Mouse (Mus musculus) ovary, adult 18-20 months (tissue): ENCODE data around the gene Serpinf2.

ENCODE experiments used
- DNase-seq: peaks from one replicate; pipeline ENCODE4 v3.0.0; 2022; ENCODE audit warnings: low spot score, mixed read lengths

Gene Serpinf2

DNA sequence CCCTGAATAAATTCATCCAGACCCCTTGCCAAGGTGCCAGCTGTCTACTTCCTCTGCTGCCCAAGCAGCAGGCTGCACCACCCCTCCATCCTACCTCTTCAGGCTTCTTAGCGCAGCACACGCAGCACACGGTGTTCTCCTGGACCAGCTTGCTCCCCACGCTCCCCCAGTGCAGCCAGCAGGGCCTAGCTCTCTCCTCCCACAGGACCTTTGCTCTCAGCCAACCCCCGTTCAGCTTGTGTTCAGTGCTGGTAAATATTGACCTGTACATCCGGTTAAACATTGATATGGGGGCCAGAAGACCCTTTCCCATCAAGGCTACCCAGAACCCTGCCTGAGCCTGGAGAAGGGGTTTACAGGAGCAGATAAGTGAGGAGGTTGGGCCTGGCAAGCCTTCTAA is at the start of gene Serpinf2:
Gene Serpinf2 (minus strand): TSS at position 229 of the 400 bp plus-strand sequence.
- no peak for DNase-seq

DNA sequence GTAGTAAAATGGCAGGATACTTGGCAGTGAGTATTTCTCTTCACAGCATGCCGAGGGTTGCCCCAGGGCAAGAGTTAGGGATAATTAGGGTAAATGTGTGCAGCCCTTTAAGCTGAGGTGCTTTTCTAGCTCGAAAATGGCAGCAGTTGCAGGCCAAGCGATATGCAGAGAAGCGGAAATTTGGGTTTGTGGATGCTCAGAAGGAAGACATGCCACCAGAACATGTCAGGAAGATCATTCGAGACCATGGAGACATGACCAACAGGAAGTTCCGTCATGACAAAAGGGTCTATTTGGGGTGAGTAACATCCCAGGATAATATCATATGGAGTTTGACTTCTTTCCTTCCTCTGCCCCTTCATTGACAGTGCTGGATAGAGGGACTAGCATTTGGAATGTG is 48.1 kb upstream of the Serpinf2 start:
- DNase-seq = no peak

DNA sequence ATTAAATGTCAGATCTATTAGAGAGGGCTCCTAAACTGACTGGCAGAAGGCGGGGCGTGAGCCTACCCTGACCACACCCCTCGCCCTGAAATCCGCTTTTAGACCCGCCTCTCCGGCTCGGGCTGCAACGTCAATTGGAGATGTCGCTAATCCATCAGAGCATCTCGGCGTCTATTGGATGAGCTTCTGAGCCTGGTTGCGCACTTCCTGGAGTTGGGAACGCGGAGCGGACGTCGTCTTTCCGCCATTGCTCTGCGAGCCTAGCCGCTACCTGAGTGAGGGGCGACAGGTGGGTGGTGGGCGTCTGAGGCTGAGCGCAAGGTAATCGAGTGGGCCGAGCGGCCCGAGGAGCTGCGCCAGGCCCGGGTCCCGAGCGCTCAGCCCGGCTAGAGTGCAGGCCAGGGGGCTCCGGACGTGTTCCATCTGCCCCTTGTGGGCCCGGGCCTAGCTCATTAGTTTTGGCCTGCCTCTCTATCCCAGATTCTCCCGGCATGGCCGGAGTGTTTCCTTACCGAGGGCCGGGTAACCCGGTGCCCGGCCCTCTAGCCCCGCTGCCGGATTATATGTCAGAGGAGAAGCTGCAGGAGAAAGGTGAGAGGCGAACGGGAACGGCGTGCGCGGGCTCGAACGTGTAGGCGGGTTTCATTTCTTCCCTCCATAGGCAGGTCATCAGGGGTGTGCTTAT is 47.4 kb upstream of the Serpinf2 start, which contains the start of gene Prpf8:
Gene Prpf8 (plus strand): TSS at position 216 of the 685 bp plus-strand sequence.
- peak; percentile 94 for DNase-seq

DNA sequence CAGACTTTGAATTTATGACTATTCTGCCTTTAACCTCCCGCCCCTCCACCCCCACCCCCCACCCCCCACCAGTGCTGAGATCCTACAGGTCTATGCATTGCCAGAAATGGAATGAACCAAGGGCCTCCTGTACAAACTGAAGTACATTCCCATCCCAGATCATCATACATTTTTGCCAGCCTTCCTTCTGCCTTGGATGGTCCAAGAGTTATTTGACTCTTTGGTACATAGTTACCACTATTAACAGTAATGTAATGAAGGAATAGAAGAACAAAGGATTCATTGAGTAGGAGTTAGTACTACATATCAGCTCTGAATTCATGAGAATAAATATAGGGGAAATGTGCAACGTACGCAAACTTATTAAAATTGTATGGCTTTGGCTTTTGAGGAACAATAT is 46.8 kb upstream of the Serpinf2 start:
- DNase-seq = no peak

DNA sequence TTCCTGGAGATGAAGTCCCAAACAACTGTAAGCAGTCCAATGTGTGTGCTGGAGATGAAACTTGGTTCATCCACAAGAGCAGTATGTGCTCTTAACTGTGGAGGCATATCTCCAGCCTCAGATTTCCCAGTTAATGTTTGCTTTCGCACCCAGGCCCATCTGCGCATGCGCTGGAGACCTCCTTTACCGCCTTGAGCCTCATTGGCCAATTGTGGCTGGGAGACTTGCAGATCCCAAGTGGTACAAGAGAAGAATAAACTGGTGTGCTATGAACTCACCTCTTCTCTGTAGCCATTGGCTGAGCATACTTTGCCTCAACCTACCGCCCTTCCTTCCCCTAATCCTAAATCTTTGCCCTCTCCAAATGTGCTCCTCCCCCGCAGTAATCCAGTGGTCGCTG is 34.0 kb upstream of the Serpinf2 start:
- DNase-seq = no peak

DNA sequence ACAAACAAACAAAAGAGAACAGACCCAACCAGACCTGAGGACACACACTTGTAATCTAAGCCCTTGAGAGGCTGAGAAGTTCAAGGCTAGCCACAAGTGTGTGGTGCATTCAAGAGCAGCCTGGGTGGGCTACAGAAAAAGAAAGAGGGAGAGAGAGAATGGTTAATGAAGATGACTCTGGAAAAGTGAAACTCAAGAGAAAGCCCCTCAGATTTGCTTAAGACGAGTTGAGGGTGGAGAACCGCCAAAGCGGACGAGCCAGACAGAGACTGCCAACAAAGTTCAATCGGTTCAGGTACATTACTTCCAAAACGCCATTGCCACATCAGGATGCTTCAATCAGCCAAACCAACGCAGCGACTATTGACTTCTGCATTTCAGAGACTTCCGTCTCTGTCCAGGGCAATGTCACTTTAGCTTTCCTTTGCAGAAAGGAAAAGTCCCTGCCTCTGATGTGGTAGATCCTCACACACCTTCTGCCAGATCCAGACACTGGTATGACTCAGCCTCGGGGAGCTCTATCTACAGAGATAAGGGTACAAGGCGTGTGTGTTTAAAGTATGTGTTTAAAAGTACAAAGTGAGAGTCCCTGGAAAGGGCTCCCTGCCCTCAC is 33.2 kb upstream of the Serpinf2 start:
- no peak for DNase-seq

DNA sequence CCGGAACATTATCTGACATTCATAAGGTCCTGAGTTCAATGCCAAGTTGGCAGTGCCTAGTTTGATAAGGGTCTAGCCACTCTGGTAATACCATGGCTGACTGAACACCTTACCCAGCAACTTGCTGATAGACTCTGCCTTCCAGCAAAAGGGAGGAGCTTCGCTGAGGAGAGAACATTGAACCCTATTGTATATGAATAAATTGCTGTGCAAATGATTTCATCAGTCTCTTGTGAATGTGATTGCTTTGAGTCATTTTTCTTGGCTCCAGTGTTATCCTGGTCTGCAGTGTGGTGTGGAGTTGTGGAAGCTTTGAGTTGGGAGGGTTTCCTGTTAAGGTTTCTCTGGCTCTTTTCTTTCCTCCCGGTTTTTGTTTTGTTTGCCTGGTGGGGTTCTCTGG is 31.3 kb upstream of the Serpinf2 start:
- DNase-seq = no peak

DNA sequence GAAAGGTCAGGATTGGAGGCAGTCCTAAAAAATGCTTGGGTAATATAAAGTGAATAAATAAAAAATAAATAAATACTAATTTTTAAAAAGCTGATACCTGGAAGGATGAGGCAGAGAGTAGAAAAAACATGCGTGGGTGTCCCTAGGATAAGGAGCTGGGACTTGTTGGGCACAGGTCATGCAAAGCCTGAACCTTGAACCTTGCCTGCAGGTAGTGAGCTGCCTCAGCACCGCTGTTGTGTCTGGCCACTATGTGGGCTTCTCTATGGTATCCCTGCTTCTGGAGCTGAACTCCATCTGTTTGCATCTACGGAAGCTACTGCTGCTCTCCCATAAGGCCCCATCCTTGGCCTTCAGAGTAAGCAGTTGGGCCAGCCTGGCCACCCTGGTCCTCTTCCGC is 29.9 kb upstream of the Serpinf2 start:
- DNase-seq = no peak

DNA sequence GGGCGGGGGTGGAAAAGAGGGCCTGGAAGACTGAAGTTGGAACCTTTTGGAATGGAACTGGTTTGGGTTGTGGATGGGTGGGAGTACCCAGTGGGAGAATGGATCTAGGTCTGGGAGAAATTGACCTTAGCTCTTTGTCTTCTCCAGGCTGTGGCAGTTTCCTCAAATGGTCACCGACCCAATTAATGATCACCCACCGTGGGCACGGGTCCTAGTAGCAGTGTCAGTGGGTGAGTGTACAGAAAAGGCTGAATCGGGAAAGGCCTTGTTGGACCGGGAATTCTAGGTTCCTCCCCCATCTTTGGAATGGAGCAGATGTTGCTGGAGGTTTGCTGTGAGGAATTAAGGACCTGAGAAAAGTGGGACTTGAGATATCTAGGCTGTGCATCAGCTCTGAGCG is 29.0 kb upstream of the Serpinf2 start:
- DNase-seq = no peak

DNA sequence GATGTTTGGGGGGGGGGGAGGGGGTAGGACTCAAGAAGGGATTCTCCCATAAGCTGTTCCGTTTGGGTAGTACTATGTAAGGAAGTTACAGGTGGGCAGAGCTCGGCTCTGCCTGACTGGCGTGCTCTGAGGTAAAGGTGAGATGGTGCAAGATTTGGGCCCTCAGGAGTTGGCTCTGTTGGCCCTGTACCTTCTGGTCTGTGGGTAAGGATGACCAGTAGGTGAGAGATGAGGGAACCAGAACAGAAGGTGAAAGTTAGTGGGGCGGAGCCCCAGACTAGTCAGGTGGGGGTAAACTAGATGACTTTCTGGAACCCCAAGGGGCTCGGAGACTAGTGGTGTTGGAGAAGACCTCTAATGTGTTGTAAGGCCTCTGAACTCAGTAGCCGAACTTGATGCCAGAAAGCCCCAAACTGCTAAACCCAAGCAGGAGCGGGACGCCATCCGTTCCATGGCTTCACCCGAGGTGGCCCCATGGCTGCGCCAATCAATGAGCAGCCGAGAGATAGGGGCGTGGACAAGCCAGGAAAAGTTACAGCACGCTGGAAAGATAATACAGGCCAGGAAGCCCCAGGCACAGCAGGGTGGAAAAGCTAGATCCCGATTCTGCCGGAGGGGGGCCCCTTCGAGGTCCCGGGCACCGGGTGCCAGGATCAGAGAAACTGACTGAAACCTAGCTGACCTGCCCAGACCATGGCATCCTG is 28.3 kb upstream of the Serpinf2 start:
- DNase-seq = peak; percentile 75

DNA sequence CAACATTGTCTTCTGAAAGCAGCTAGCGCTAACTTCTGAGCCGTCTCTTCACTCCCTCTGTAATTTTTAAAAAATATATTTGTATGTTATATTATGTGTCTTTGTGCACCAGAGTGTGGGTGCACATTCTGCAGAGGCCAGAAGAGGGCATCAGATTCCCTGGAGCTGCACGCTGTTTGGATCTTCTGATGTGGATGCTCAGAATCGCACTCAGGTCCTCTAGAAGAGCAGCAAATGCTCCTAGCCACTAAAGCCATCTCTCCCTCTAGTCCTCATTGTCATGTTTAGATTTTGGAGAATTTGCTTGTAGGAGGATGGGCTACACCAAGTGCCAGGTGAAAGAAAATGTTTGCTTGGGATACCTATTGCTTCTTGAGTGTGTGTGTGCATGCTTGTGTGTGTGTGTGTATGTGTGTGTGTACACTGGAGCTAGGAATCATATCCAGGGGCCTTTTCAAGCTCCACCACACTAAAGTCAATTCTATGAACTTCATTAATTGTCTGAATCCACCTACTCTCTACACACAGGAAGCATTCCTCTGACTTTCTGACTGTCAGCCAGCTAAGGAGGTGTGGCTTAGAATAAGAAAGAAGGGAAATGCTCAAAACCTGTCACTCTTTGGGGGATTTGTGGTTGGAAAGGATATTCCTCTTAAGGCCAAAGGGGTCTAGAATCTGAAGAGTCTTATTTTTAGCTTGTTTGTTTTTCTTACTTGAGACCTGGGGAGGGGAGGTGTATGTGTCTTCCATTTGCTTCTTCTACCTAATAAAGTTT is 27.5 kb upstream of the Serpinf2 start:
- DNase-seq = no peak

DNA sequence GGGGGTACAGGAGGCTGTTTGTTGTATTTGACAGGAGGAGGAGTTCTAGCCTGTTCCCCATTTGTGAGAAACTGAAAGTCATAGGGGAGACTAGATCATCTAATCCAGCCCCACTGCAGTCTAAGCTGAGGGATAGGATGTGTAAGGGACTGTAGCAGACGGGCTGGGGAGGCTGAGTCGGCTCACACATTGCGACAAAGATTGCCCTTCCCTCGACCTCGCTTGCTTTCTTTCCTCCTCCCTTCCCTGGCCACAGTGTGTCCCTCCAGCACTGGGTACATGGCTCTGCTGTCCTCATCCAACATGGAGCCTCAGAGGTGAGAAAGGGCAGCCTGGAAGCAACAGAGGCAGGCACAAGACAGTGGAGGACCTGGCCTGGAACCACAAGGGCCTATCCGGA is 25.7 kb upstream of the Serpinf2 start:
- no peak for DNase-seq

DNA sequence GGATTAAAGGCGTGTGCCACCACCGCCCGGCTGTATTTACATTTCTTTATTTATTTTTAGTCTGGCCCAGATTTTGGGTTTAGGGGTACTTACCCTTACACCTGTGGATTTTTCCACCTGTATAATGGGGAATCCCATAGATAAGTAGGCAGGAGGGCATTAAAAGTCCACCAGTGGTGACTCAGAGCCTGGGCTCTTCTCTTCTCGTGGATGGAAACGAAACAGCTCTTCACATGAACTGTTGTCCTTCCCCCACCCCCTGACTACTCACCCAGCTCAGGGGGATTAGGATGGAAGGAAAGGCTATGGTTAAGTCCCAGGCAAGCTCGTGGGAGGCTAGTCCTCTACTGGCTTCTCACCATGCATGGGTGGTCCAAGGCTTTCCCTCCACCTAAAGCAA is 25.0 kb upstream of the Serpinf2 start:
- DNase-seq = no peak

DNA sequence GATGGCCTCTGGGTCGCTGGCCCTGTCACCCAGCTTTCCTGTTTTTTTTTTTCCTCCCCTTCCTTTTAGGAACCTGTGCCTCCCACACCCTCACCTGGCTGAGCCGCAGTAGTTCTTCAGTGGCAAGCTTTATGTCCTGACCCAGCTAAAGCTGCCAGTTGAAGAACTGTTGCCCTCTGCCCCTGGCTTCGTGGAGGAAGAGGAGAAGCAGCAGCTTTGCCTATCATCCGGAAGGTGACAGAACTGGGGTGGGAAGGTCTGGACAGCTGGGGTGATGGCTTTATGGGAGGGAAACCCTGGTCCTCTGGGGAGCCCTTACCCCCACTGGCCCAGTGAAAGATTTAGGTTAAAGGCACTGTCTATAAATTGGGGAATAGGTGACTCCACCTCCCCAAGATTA is 24.2 kb upstream of the Serpinf2 start:
- DNase-seq = no peak

DNA sequence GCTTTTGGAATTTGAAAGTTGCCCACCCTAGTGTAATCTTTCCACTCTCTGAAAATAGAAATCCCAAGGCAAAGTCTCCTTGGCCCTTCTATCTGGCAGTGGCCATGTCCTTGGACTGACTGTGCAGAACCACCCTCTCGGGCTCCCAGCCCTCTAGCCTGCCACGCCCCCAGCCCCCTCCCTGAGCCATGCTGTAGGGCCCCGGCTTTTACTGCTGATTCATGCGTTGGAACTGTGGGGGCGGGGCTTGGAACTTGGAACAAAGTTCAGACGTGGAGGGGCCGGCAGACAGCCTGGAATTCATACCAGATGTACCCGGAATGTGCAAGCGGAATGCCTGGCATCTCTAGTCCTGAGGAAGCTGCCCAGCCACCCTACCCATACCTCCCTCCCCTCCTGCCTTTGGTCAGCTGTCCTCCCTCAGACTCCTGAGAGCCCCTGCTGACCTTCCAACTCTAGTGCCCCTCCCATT is 23.5 kb upstream of the Serpinf2 start:
- DNase-seq = peak; percentile 95

DNA sequence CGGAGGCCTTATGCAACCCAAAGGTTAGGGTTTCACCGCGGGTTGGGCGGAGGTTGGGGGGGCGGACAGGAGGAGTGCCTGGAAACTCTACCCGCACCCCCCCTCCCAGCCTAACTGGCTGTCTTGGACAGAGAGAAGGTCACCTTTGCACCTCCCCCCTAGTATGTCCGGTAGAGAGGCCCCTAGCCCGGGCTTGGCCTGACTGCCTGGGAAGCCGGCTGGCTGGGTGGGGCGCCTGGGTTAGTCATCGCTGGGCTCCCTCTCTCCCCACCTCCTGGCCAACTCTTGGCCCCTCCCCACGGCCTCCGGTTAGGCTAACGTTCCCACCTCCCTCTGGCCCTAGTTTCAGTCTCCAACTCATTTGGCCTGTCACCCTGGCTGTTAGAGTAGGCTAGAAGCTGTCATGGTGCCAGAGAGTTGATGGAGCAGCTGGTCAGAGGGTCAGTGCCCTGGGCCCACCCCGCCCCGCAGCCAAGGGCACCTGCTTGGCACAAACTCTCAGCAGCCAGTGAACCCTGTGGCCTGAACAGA is 22.9 kb upstream of the Serpinf2 start:
- peak; percentile 84 for DNase-seq

DNA sequence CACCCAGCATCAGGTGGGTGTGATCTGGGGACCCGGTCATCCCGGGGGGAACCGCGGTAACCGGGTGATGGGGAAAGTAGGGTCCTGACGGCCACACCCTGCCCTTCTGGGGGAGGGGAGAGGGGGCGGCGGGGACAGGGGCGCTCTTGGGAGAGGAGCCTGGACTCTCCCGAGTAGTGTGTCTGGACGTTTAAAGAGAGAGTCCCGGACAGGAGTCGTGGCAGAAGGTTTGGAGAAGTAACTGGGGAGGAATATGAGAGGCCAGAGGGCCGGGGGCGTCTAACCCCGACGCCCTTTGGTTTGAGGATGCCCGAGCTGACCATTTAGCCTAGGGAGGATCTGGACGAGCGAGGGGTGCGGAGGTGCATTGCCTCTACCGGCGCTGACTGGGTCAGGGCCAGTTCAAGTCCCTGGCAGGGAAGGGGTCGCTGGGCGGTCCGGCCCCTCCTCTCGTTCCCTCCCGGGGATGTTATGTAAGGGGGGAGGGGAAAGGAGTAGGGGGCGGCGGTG is 22.4 kb upstream of the Serpinf2 start:
- DNase-seq = peak; percentile 39

DNA sequence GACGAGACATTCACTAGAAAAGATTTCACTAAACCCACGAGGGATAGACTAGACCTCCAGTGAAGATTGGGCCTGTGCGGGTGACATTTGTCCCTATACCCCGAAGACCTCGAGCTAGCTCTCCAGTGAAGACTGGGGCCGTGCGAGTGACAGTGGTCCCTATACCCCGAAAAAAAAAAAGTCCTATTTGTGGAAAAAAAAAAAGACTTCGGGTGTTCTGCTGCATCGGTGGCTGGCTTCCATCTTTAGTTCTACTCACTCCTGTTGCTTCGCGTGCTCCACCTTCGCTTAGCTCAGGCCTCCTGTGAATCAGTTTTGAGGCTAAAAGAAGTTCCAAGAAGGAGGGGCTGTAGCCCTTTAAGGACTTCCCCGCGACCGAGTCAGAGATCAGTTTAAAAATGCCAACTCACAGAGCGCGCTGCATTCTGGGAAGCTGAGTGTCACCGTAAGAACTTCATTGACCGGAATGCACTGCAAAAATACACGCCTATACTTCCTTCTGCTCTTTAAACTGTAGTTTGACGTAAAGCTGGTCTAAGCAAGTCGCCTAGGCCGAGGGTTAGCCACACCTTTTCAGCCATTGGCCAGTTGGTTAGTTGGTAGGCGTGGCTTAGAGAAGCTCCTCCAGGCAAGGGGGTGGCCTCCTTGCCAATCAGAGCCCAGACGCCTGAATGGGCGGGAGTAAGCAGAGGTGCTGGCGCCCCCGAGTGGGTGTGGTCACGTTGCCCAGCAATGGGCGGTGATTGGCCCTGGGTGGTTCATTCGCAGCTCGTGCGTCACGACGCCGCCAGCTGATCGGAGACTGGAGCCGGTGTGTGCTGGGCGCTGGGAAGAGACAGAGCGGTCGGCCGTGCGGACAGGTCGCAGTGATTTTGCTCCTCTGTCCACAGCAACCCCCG is 21.7 kb upstream of the Serpinf2 start, which contains the start of gene Tlcd2:
Gene Tlcd2 (plus strand): TSS at position 872 of the 899 bp plus-strand sequence.
- DNase-seq = peak; percentile 100

DNA sequence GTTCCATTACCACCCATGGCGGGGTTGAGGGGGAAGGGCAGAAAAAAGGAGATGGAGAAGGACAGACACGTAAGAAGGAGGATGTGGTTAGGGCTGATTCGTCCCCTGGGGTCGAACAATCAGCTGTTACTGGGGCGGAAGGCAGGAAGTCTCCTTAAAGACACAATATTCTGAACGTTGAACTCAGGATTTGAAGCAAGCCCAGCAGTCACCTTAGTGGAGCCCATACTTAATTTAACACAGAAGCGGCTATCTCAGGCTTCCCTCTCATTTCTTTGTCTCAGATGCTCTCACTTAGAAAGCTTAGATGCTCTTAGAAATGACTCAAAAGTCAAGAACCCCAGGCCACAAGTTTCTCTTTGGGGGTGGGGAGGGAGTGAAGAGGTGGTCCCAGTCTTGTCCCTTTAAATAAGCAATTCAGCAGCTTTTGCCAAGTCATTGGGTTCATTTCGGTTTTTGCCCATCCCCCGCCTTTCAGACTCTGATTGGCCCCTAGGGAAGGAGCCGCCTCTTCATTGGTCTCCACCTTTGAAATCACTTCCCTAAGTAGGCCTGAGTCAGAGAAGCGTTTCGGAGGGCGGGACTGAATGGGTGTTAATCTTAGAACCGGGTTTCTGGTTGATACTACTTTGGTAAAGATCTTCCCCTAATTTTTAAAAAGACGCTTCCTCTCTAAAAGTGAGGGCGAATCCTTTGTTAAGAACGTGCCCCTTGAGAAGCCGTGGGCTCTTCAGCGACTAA is 20.9 kb upstream of the Serpinf2 start:
- DNase-seq = peak; percentile 90

DNA sequence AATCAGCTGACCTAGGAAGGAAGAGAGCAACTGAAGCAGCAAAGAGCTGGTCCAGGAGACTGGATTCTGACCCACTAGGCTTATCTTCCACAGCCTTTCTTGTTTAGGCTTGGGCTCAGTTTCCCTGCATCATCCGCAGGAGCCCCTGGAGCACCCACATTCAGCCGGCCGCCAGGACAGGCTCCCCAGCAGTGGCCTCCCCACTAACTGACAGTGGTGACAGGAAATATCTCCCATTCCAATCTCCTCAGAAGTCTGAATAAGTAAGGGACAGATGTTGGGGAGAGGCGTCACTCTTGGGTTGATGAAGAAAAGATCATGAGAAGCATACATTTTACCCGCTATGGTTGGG is 20.3 kb upstream of the Serpinf2 start:
- DNase-seq = no peak
